Mouse (Mus musculus) spleen, postnatal 4 days (tissue): ENCODE measurements around the gene Celf6.

ENCODE experiments used
- DNase-seq, 2 experiments: peaks; one replicate each; pipeline ENCODE4 v3.0.0; 2022; ENCODE audit warnings: low spot score in 2 of 2

Gene Celf6

DNA sequence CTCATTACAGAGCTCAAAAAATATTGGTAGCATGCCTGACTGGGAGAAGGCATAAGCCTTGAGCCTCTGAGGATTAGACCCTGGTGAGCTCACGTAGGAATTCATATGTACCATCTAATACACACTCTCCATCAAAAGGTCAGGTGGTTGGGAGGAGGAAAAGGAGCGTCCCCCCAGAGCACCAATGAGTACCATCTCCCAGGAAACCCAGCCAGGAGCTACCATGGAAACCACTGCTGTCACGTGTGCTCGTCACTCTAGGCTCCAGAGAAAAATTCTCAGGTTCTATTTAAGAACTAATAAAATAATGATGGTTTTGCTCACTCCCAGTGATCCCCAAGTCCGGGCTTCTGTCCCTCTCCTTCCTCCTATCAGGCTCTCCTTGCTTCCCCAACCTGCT lies 10.5 kb downstream of the Celf6 start:
- no peak for DNase-seq

DNA sequence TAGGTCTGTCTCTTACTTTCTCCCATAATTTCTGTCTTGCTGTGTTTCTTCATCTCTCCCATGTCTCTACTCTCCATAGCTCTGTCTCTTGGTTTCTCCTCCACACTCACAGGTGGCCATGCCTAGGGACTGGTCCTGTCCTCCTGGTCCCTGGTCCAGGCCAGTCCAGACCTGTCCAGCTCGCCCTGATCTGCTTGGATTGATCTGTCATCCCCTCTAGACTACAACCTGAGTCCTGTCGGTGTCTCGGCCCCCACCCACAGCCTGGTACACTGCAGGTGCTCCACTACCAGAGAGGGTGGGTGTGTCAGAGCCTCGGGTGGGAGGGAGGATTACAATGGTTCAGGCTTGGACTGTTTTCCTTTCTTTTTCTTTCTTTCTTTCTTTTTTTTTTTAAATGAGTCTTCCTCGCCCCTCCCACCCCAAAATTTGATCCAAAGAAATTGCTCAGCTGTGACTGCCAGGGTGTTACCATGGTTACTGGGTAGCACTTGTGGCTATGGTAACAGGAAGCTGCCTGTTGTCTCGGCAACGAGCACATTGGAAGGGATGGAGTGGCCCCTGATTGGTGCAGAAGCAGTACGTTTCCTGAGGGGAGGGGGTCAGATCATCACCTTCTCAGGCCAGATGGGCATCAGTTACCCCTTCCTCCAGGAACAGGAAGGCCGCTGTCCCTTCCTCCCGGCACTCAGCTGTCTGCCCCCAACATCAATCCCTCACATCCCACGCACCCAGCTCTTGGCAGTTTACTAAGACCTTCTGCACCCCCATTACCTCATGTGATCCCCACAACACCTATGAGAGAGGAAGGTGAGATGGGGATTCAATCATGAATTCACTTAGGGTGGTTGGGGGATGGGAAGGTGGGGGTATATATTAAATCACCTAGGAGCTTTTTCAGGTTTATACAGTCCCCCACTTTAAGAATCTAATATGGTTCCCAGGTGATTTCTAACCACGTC lies 11.3 kb downstream of the Celf6 start:
- no peak for DNase-seq

DNA sequence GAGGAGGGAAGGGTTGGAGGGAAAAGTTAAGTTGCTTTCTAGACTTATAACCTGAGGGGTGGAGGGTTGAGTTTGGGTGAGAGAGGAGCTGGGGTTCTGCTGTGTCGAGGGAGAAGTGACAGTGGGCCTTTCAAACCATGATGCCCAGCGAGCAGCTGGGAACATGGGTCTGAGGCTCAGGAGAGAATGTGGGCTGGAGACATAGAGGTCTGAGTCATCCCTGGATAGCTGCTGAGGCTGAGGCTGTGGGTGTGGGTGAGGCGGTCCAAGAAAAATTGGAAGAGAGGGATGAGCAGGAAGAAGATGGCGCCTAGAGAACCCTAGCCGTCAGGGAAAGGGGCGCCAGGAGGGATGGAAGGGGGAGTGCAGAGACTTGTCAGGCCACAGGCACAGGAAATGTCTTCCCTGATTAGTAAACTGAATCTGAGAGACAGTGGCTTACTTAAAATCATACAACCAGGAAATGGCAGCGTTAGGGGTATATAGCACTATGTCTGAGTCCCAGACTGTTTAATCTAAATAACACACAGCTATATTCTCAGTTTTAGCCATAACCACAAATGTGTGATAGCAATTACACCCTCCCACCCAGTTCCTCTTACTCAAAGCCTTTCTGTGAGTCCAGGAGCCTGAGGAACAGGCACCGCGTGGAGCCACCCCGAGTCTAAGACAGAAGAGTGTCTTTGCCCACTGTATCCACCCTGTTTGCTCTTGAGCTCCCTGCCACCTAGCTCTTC lies 12.2 kb downstream of the Celf6 start:
- no peak for DNase-seq

DNA sequence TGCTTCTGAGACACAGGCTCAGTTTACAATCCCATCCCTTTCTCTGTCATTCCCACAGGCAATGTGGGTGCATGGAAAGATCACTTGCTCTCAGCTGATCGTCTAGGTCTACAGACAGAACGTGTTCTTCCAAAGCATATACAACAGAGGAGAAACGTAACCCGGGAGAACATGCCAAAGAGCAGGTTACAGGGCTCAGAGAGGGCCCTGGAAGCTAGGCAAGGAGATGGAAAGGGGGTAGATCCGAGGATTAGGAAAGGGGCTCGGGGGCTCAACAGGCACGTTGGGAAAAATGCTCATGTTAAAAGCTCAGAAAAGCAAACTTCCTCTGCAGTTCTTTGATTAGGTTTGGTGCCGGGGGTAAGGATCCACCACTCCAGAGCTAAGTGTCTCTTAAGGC lies 23.9 kb downstream of the Celf6 start:
- DNase-seq: no peak

- DNase-seq: no peak
These were observed 28.2 kb downstream of the Celf6 start for GRCm38 (mm10) chr9:59605967-59606366.

DNA sequence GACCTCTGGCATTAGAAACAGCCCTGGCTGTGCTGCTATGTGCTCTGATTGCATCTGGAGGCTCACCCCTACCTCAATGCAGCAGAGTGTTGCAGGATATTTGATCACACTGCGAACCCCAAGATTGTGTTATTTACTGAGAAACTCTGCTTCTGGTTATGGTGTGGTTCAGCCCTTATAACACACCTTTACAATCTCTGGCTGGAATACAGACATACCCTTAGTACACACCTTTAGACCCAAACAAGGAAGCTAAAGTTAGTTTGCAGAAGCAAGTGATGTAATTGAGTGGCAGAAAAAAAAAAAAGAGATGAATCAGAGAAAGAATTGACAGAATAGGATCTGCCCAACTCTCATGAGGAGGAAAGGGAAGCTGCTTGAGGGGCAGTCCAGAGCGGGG lies 33.2 kb downstream of the Celf6 start:
- no peak for DNase-seq

DNA sequence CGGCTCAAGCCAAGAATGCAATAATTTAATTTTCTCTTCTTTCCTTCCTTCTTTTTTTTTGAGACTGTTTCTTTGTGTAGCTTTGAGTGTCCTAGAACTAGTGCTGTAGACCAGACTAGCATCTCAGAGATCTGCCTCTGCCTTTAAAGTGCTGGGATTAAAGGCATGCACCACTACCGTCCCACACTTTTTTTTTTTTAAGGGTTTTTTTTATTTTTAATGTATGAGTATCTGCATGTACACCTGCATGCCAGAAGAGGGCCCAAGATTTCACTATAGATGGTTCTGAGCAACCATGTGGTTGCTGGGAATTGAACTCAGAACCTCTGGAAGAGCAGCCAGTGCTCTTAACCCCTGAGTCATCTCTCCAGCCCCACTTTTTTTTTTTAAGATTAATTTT lies 38.1 kb downstream of the Celf6 start:
- DNase-seq: no peak

DNA sequence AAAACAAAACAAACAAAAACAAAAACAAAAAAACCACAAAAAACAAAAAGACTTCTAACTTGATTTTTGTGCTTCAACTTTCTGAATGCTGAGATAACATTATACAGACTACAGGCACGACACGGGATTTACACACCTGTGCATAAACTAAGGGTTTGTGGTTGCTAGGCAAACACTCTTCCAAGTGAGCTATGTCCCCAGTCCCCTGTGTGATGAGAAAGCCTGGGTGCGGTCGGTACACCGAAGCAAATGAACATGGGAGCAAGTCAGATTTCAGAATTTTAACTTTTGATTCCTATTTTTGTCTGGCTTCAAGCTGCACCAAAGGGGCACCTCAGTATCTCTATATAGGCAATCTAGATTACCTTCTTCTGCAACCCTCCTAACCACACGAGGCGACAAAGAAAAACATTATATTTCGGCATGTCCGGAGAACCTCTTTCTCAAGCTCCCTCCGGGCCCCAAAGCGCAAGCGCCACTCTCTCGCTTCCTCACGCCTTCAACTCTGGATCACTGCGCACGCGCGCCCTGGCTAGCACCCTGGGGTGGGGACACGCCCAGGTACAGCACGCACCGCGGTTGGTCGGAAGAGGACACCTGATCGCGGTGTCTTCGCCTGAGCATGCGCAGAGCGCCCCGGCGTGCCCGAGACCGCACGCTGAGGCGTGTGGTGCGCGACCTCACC lies 39.0 kb downstream of the Celf6 start, which contains the start of gene Parp6:
Gene Parp6 (plus strand): TSS at position 663 of the 685 bp plus-strand sequence.
- DNase-seq: peak; percentile 99 to 100

DNA sequence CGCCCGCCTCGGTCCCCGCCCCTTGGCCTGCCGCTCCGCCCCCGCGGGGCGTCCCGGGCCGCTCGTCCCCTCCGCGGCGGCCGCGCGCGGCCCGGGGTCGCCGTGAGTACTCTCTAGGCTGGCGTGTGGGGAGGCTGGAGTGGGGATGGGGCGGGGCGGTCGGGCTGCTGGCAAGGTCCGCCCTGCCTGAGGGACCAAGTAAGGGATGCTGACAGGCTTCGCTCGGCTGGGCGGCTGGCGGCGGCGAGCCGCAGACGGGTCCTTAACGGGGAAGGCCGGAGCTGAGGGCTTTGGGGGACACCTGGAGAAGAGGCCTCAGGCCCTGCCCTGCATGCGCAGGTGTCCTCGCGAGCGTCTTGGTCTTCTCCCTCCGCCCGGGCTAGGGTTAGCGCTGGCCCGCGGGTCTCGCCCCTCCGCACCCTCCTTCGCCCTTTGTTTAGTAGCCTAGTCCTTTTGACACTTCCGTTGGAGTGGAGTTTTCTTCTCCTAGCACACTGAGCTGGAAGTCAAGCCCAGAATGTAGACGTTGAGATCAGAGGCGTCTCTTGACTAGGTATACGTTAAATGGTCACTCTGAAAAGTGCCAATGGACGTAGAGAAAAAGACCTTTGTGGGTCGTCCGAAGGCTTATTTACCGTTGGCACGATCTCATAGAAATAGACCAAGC lies 39.7 kb downstream of the Celf6 start:
- DNase-seq: no peak

GRCm38 (mm10) chr9:59638372-59638771 lies 60.7 kb downstream of the Celf6 start:
- no peak for DNase-seq

DNA sequence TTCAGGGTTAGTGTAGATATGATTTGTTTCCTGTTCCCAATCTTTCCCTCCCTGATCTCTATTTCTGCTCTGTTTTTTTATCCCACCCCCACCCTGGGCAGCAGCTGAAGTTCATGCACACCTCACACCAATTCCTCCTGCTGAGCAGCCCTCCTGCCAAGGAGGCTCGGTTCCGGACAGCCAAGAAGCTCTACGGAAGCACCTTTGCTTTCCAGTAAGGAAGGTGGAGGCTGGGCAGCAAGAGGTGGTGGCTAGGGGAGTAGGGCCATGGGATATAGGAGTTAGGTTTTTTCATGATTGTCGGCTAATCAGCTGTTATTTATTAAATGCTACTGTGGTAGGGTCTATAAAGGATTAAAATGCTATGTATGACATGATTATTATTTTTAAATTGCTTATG lies 62.2 kb downstream of the Celf6 start:
- no peak for DNase-seq

- no peak for DNase-seq
These were observed 63.6 kb downstream of the Celf6 start for GRCm38 (mm10) chr9:59641320-59641719.

- no peak for DNase-seq
These were observed 72.2 kb downstream of the Celf6 start for GRCm38 (mm10) chr9:59649911-59650310.

GRCm38 (mm10) chr9:59653371-59653770 lies 75.7 kb downstream of the Celf6 start:
- no peak for DNase-seq

DNA sequence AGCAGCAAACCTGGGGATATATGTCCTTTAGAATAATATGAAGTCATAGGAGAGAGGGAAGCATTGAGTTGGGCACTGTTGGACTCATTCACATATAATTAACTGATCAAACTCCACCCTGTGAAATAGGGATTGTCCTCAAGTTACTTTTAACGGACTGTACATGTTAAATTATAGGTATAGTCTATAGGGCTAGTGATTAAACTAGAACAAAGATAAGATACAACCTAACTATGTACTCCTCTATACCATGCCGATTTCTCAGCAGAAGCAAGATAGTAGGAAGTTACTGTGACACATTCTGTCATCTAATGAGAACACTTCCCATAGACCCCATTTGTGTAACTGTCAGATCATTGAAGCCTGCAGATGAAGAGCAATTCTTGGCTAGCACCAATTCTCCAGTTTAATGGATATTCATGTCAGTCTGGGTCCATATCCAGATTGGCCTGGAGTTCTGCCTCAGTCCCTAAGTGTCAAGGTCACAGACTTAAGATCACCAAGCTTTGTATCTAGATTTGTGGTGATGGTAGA lies 76.8 kb downstream of the Celf6 start:
- no peak for DNase-seq

- peak; percentile 88 to 92 for DNase-seq
These were observed 78.4 kb downstream of the Celf6 start, which contains the start of gene Pkm for GRCm38 (mm10) chr9:59655958-59656634. Gene Pkm, plus strand, starts transcription at chr9:59656368.
